Mouse (Mus musculus) spleen, adult 2 months (tissue): ENCODE data around the gene Cct6b. TPM values are rescaled to one million over a fixed set of nuclear protein-coding genes. Genes with fewer than 3 reads are reported as not detected.

Source experiments
- DNase-seq, 2 experiments: peaks; one replicate each; pipeline versions ENCODE4 v3.0.0 to v3.0.0-alpha.2; 2012 to 2021; ENCODE audit warnings: low spot score in 2 of 2, low read depth in 1 of 2
- H3K27ac ChIP-seq: fragments of 200-500 bp; 2 replicates; pipeline ENCODE4 v1.5.1; 2012; ENCODE audit warnings: low read length, inconsistent platforms; ENCODE audit not compliant: insufficient read depth
- H3K27me3 ChIP-seq: fragments of 200-500 bp; 2 replicates; pipeline ENCODE4 v1.6.1; 2012; ENCODE audit warnings: mild to moderate bottlenecking, moderate library complexity, low read length, inconsistent platforms; ENCODE audit not compliant: control insufficient read depth, insufficient read depth
- H3K36me3 ChIP-seq: fragments of 200-500 bp; 2 replicates; pipeline ENCODE4 v1.6.1; 2012; ENCODE audit warnings: mild to moderate bottlenecking, low read length, inconsistent platforms; ENCODE audit not compliant: control insufficient read depth, insufficient read depth
- H3K4me1 ChIP-seq: fragments of 200-500 bp; 2 replicates; pipeline ENCODE4 v1.6.1; 2011; ENCODE audit warnings: inconsistent platforms; ENCODE audit not compliant: control insufficient read depth, insufficient read depth, insufficient read length
- H3K4me3 ChIP-seq: fragments of 200-500 bp; 2 replicates; pipeline ENCODE4 v1.5.1; 2011; ENCODE audit warnings: mild to moderate bottlenecking, inconsistent platforms; ENCODE audit not compliant: insufficient read depth, insufficient read length; ENCODE audit errors: extremely low read depth
- CTCF ChIP-seq: fragments of 200-500 bp; IDR thresholded peaks from 2 replicates; pipeline ENCODE4 v1.5.1; 2011; ENCODE audit warnings: mild to moderate bottlenecking, inconsistent platforms; ENCODE audit not compliant: insufficient read depth, insufficient read length, insufficient replicate concordance; ENCODE audit errors: extremely low read depth
- POLR2A ChIP-seq: fragments of 200-500 bp; IDR thresholded peaks from 2 replicates; pipeline ENCODE4 v1.6.1; 2011; ENCODE audit warnings: low read depth, low read length, inconsistent platforms
- WGBS: fragments of 180-500 bp; shearing (Covaris S2); methylation state at CpG from one replicate; pipeline ENCODE4 v1.1.7; 2018; 5-methylcytosine and 5-hydroxymethylcytosine counted together
- polyA plus RNA-seq: library from polyadenylated mRNA; depleted of rRNA; stranded (reverse); fragments of >200 nt; gene quantifications from 2 replicates; pipeline ENCODE4 v1.2.3, GENCODE M21; 2012

Cct6b gene
- polyA plus RNA-seq, 1 experiment, result 0.09 TPM

DNA sequence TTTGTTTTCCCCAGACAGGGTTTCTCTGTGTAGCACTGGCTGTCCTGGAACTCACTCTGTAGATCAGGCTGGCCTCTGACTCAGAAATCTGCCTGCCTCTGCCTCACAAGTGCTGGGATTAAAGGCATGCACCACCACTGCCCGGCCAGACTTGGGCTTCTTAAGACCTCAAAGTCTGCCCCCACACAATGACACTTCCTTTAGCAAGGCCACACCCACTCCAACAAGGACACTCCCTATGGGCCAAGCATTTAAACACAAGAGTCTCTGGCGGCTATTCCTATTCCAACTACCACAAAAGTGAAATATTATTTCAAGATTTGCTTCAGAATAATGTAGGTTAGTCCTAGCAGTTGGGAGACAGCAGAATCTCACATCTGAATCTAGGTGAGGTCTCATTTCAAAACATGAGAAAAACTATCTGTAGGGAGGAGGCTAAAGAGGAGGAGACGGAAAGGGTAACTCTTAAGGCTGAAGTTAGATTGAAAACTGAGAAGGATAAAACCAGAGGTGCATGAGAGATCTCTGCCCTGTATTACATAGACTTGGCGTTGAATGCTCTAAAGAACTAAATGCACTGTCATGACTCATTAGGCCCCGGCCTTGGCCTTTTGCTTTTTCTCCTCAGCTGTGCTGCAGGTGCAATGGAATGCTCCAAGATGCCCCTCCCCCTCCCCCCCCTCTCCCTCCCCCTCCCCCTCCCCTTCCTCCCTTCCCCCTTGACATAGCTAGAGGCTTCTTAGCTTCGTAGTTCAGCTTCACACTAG, 11.6 kb downstream of the Cct6b start:
- no peak for DNase-seq
- no peaks in the 10 kb centered on the region for H3K4me1 ChIP-seq
- no peak for TF ChIP-seq CTCF
- H3K4me3 ChIP-seq, result no peak overlapping the region
- no peaks in the 10 kb centered on the region; the same call in 1 of the 2 replicates for H3K27me3 ChIP-seq
- no peaks in the 10 kb centered on the region for H3K36me3 ChIP-seq
- WGBS, result 61% methylated on average over 6 of the region's 6 CpGs
- no peak overlapping the region for H3K27ac ChIP-seq

DNA sequence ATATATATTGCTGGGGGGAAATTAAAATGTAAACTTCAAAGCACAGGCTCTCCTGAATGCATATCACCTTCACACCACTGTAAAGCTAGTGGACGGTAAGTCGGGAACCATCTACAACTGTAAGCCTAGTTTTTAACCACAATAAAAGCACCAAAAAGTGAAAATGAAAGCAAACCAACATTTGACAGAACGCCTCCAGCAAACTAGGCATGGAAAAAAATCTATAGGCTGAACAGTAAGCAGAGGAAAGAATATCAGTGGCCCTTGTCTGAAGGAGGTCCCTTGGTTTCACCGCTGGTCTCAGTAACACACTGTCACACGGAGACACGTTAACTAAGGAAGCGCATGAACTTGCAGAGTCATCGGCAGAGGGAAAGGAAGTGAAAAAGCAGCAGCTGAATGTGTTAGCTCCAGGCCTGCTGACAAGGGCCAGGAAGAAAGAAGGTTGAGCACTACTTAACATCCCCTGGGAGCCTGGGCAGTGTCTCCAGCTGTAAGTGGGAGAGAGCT, 17.2 kb downstream of the Cct6b start:
- TF ChIP-seq POLR2A (no peak), CTCF (no peak)
- Histone ChIP-seq H3K27me3 (no peaks in the 10 kb centered on the region; the same call in 1 of the 2 replicates), H3K36me3 (no peaks in the 10 kb centered on the region), H3K4me1 (no peaks in the 10 kb centered on the region; the same call in 1 of the 2 replicates), H3K27ac (peak overlapping the region; percentile 56), H3K4me3 (peak overlapping the region; percentile 58)
- 2% methylated on average over 8 of the region's 8 CpGs for WGBS
- DNase-seq, result peak in 1 of 2 experiments; percentile 25

DNA sequence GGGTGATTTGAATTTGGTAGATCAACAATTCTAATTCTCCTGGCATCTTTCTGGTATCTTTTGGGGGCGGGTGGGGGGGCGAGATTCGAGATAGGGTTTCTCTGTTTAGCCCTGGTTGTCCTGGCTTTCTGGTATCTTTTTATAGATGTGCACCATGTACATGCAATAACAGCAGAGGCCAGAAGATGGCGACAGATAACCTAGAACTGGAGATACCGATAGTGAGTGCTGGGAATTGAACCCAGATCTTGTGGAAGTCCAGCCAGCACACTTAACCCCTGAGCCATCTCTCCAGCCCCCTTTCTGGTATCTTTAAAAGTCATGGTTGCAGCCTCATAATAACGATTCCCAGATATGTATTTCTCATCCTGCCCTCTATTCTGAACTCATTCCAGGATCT, 18.0 kb downstream of the Cct6b start:
- H3K4me3 ChIP-seq, result no peak overlapping the region
- 43% methylated on average over 6 of the region's 6 CpGs for WGBS

DNA sequence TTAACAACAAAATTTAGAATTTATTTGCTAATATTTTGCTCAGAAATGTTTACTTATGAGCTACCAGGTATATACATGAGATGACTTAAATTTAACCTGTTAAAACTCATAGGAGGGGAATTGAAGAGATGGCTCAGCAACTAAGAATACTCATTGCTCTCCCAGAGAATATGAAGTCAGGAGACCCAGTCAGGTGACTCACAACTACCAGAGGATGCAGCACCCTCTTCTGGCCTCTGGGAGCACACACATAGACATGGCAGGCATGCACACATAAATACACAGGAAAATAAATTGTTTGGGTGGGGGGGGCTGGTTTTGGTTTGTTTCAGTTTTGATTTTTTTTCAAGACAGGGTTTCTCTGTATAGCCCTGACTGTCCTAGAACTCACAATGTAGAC, 25.1 kb downstream of the Cct6b start:
- Histone ChIP-seq H3K4me3 (no peak overlapping the region), H3K36me3 (no peaks in the 10 kb centered on the region), H3K27me3 (no peaks in the 10 kb centered on the region), H3K27ac (no peak overlapping the region), H3K4me1 (no peaks in the 10 kb centered on the region)
- no peak for DNase-seq
- no peak for TF ChIP-seq POLR2A
- TF ChIP-seq CTCF, result no peak

More for the DNA sequence above, 18.0 kb downstream of the Cct6b start:
- H3K27ac ChIP-seq, result no peak overlapping the region
- DNase-seq, result peak; percentile 31 to 62
- no peak for TF ChIP-seq POLR2A
- peak; percentile 45; the same call in 1 of the 2 replicates for TF ChIP-seq CTCF
- H3K4me1 ChIP-seq, result no peaks in the 10 kb centered on the region; the same call in 1 of the 2 replicates
- H3K36me3 ChIP-seq, result no peaks in the 10 kb centered on the region
- H3K27me3 ChIP-seq, result no peaks in the 10 kb centered on the region; the same call in 1 of the 2 replicates

DNA sequence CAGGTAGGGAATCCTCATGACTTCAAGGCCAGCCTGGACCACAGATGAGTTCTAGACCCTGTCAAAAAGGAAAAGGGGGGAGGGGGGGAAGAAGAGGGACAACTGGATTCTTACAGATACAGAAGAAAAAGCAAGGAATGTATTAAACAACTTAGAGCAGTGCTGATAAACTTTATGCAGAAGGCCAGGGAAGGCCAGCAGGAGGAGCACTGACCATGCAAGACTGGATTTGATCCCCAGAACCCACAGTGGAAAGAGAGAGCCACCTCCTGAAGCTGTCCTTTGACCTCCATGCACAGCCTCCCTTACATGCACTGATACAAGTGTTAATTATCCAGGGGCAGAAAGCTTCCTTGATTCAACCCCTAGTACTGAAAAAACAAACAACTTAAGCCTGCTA, 29.9 kb downstream of the Cct6b start:
- no peak for DNase-seq
- no peak for TF ChIP-seq CTCF
- no peak for TF ChIP-seq POLR2A
- no peaks in the 10 kb centered on the region for H3K36me3 ChIP-seq

DNA sequence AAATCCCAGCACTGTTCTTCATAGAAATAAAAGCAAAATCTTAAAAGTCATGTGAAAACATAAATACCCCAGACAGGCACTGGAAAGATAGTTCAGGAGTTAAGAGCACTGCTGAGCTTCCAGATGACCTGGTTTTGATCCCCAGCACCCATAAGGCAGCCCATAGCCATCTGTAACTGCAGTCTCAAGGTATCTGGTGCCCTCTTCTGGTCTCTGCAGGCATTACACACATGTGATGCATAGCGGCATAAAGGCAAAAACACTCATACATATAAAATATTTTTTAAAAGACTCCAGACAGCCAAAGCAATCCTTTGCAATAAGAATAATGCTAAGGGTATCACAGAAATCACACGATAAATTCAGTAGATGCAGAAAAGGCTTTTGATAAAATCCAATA, 37.3 kb downstream of the Cct6b start:
- Histone ChIP-seq H3K36me3 (no peaks in the 10 kb centered on the region), H3K4me3 (no peak overlapping the region), H3K4me1 (no peaks in the 10 kb centered on the region), H3K27ac (no peak overlapping the region), H3K27me3 (no peaks in the 10 kb centered on the region)
- DNase-seq, result no peak
- TF ChIP-seq POLR2A, result no peak
- TF ChIP-seq CTCF, result no peak
- WGBS, result 95% methylated on average over 2 of the region's 2 CpGs

More for the DNA sequence above, 29.9 kb downstream of the Cct6b start:
- Histone ChIP-seq H3K4me3 (no peak overlapping the region), H3K27me3 (no peaks in the 10 kb centered on the region), H3K4me1 (no peaks in the 10 kb centered on the region), H3K27ac (no peak overlapping the region)

DNA sequence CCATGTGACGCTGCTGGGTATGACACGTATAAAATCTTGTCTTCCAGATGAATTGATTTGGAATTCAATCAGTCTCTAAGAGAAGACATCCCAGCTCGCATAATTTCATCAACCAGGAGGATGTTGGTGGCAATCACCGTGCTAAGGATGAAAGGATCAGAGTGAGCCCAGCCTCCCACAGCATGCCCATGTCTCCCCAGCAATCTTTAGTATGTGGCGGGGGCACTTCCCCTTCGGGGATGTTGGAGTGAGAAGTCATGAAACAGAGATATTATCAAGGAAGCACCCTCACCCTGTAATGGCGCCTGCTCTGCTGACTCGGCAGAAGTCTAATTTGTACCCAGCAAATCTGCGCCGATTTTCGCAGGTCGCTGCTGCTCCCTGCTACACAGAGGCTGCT, 44.8 kb downstream of the Cct6b start:
- 35% methylated on average over 12 of the region's 12 CpGs for WGBS
- H3K27me3 ChIP-seq, result no peaks in the 10 kb centered on the region
- no peak overlapping the region for H3K4me3 ChIP-seq
- H3K36me3 ChIP-seq, result no peaks in the 10 kb centered on the region
- no peak for TF ChIP-seq CTCF
- TF ChIP-seq POLR2A, result no peak
- DNase-seq, result no peak
- H3K4me1 ChIP-seq, result no peaks in the 10 kb centered on the region
- H3K27ac ChIP-seq, result no peak overlapping the region
